ENCODE assay signal across 10 mouse cellular contexts in genomic region chr4:70259726-70260418, GRCm38 (mm10).
A peak's percentile ranks its signal among the peaks of the same experiment; 100 is the strongest.
DNase-seq lines count a peak whose midpoint lies in the region; ATAC-seq lines count a peak whose summit lies in the region.
"Had no signal": no experiment of that assay in that cellular context is flagged by ENCODE, and none has a peak within 500 bp of the region (broad histone marks: within the 10 kb centered on the region; RNA-seq: fewer than 3 reads in every experiment).

No protein-coding gene starts in this region.

- 0 out of 2 replicates have a peak overlapping the region, but pooled peaks have one; percentile 13 for H3K27ac ChIP-seq in hindbrain, embryonic 15.5 days (replicated peaks)
- H3K27ac ChIP-seq: limb, embryonic 10.5 days; stomach, embryonic 15.5 days had no signal

- H3K4me3 ChIP-seq in hindbrain, embryonic 15.5 days: no peak overlapping the region
- H3K4me3 ChIP-seq: limb, embryonic 10.5 days; stomach, embryonic 15.5 days had no signal

- peaks cover 18% of the 10 kb centered on the region for H3K4me1 ChIP-seq in hindbrain, embryonic 15.5 days (replicated peaks)
- H3K4me1 ChIP-seq: limb, embryonic 10.5 days; stomach, embryonic 15.5 days had no signal

- peaks cover 11% of the 10 kb centered on the region; the same call in 1 of the 2 replicates for H3K36me3 ChIP-seq in hindbrain, embryonic 15.5 days

- peak; percentile 50 for ATAC-seq in hindbrain, embryonic 15.5 days (ENCODE audit: low FRiP score, low read depth)

- no peaks in the 10 kb centered on the region for H3K9me3 ChIP-seq in hindbrain, embryonic 15.5 days
- H3K9me3 ChIP-seq: limb, embryonic 10.5 days; stomach, embryonic 15.5 days had no signal

- no peak overlapping the region for H3K9ac ChIP-seq in hindbrain, embryonic 15.5 days
- H3K9ac ChIP-seq: stomach, embryonic 15.5 days had no signal

- 54% methylated on average over 3 of the region's 3 CpGs for WGBS in hindbrain, embryonic 15.5 days

- H3K27me3 ChIP-seq in hindbrain, embryonic 15.5 days: no peaks in the 10 kb centered on the region
- H3K27me3 ChIP-seq: stomach, embryonic 15.5 days had no signal

- no peak overlapping the region for H3K4me2 ChIP-seq in hindbrain, embryonic 15.5 days
- H3K4me2 ChIP-seq: stomach, embryonic 15.5 days had no signal

- peak; percentile 25 to 26 for DNase-seq in left cerebral cortex, adult 18-20 months (ENCODE audit: low spot score in 2 of 2)
- no peak for DNase-seq in left cerebral cortex, adult 11 months (ENCODE audit: low spot score)
- DNase-seq in cerebellum, adult 8-10 months: peak; percentile 66
- DNase-seq in right cerebral cortex, postnatal 10 days (ENCODE audit: low spot score in 2 of 2): peak; percentile 58 to 73
- DNase-seq in retina, postnatal 1 day: no peak
- DNase-seq in heart, postnatal 4 days: no peak
- no peak for DNase-seq in adrenal gland, adult (ENCODE audit: inconsistent age in 2 of 2, low spot score in 1 of 2)

Comparison
In these comparisons a context has a peak if more than half of its experiments do, and no peak if none do; other contexts are left out.
1. DNase-seq: peak in left cerebral cortex, adult 18-20 months (2 of 2), cerebellum, adult 8-10 months (single experiment) and right cerebral cortex, postnatal 10 days (2 of 2); none in left cerebral cortex, adult 11 months (single experiment), retina, postnatal 1 day (single experiment), heart, postnatal 4 days (single experiment) and adrenal gland, adult (0 of 2).